Mouse (Mus musculus) kidney, postnatal 0 days (tissue): ENCODE measurements around the gene Pkp4. TPM values are rescaled to one million over a fixed set of nuclear protein-coding genes. Genes with fewer than 3 reads are reported as not detected.

Experiments used
- ATAC-seq: fragments of 200-750 bp; cut with Nextera tagmentation; replicated peaks from 2 replicates; pipeline ENCODE4 v1.8.0; 2017; ENCODE audit warnings: low read depth, moderate number of reproducible peaks, moderate TSS enrichment, moderate library complexity; ENCODE audit not compliant: low FRiP score
- DNase-seq: peaks from one replicate; pipeline ENCODE4 v3.0.0-alpha.2; 2016; ENCODE audit warnings: low spot score
- H3K27ac ChIP-seq: fragments of 300-500 bp; sonication (generic); 2 replicates; pipeline ENCODE4 v1.5.1; 2014; ENCODE audit warnings: mild to moderate bottlenecking
- H3K27me3 ChIP-seq: fragments of 300-500 bp; sonication (generic); 2 replicates; pipeline ENCODE4 v1.6.1; 2014; ENCODE audit warnings: low read length, mixed read lengths; ENCODE audit not compliant: insufficient read depth
- H3K36me3 ChIP-seq: fragments of 300-500 bp; sonication (generic); 2 replicates; pipeline ENCODE4 v1.6.1; 2014; ENCODE audit warnings: low read length, mixed read lengths; ENCODE audit not compliant: insufficient read depth
- H3K4me1 ChIP-seq: fragments of 300-500 bp; sonication (generic); replicated peaks from 2 replicates; pipeline ENCODE4 v1.6.1; 2014; ENCODE audit warnings: antibody characterized with exemption, low read length, mixed read lengths; ENCODE audit not compliant: insufficient read depth
- H3K4me2 ChIP-seq: fragments of 300-500 bp; sonication (generic); 2 replicates; pipeline ENCODE4 v1.6.1; 2014; ENCODE audit warnings: mild to moderate bottlenecking, low read length, moderate library complexity, mixed read lengths
- H3K4me3 ChIP-seq: fragments of 300-500 bp; sonication (generic); replicated peaks from 2 replicates; pipeline ENCODE4 v1.5.1; 2014; ENCODE audit warnings: low read depth, low read length
- H3K9ac ChIP-seq: fragments of 300-500 bp; sonication (generic); 2 replicates; pipeline ENCODE4 v1.6.1; 2014; ENCODE audit warnings: low read depth, low read length
- H3K9me3 ChIP-seq: fragments of 300-500 bp; sonication (generic); replicated peaks from 2 replicates; pipeline ENCODE4 v1.6.1; 2016; ENCODE audit warnings: low read length, inconsistent platforms, mixed read lengths
- CTCF ChIP-seq: IDR thresholded peaks from 2 replicates; pipeline ENCODE4 v1.5.1; 2016; ENCODE audit warnings: antibody characterized with exemption, low read depth, mild to moderate bottlenecking, moderate library complexity
- WGBS: fragments of 180-500 bp; shearing (Covaris S2); extraction: QIAGEN DNeasy Blood & Tissue Kit; methylation state at CpG from one replicate; pipeline ENCODE4 v1.1.7; 2014; 5-methylcytosine and 5-hydroxymethylcytosine counted together
- polyA plus RNA-seq: library from polyadenylated mRNA; unstranded; fragments of >200 nt; fragmentation: Nextera tagmentation; extraction: Ambion mirVana; gene quantifications from 2 replicates; pipeline ENCODE4 v1.2.1, GENCODE M21; 2015

Pkp4 gene
- polyA plus RNA-seq, 1 experiment from 2014 or later, result 20.2 TPM

DNA sequence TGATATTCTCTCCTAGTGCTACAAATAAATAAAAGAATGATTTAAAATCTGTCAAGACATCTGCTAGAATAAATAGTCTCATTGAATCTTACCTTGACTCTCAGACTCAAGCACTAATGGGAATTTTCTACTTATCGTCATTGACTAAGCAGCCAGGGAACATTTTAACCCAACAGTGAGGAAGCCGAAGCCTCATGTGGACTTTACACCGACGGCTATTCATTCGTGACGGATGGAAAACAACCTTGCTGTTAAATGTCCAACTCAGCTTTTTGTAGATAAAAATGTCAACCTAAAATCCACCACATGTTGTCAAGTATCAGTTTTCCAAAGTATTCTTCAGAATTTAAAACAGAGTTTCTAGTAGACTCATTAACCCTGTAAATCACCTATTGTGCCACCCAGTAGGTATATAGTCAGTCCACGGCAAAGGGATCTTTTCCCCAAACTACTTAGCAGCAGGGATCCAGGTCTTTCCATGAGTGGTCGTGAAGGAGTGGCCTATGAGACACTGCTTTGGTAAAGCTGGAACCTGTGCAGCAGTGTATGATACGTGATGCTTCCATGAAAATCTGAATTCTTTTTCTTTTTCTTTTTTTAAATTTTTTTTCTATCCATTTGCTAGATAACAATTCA is 9.0 kb downstream of the Pkp4 start:
- no peak overlapping the region for H3K4me3 ChIP-seq
- ATAC-seq (peak; percentile 78), DNase-seq (peak; percentile 73)
- H3K4me2 ChIP-seq, result no peak overlapping the region; the same call in 1 of the 2 replicates
- WGBS, result 31% methylated on average over 9 of the region's 9 CpGs
- no peak overlapping the region for H3K9ac ChIP-seq
- no peak for TF ChIP-seq CTCF
- H3K4me1 ChIP-seq, result peaks cover 15% of the 10 kb centered on the region; the same call in 1 of the 2 replicates
- H3K9me3 ChIP-seq, result no peaks in the 10 kb centered on the region
- peak overlapping the region; percentile 72 for H3K27ac ChIP-seq
- H3K27me3 ChIP-seq, result no peaks in the 10 kb centered on the region
- H3K36me3 ChIP-seq, result no peaks in the 10 kb centered on the region

DNA sequence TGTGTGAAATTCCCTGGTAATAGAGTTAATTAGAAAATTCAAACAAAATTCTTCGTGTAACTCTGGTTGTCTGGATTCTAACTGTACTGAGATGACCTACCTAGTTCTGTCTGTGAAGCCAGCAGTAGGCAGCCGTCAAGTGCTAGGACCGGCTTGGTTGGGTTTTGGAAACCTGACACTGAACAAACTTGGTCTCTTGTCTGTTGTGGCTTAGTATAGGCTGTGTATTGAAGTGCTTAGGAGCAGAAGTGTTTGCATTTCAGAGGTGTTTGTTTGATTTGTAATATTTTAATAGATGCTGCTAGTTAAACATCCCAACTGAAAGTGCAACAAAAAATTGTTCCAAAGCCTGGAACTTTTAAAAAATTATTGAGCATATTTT is 9.5 kb downstream of the Pkp4 start:
- H3K9ac ChIP-seq, result no peak overlapping the region
- ATAC-seq, result peak; percentile 56; the same call in 1 of the 2 replicates
- peaks cover 15% of the 10 kb centered on the region; the same call in 1 of the 2 replicates for H3K4me1 ChIP-seq
- H3K4me2 ChIP-seq, result no peak overlapping the region
- peak; percentile 37 for DNase-seq
- no peaks in the 10 kb centered on the region for H3K9me3 ChIP-seq
- WGBS, result 37% methylated on average over 3 of the region's 3 CpGs
- no peak overlapping the region for H3K4me3 ChIP-seq
- no peaks in the 10 kb centered on the region for H3K27me3 ChIP-seq
- TF ChIP-seq CTCF, result no peak
- H3K36me3 ChIP-seq, result no peaks in the 10 kb centered on the region
- peak overlapping the region; percentile 72; the same call in 1 of the 2 replicates for H3K27ac ChIP-seq

DNA sequence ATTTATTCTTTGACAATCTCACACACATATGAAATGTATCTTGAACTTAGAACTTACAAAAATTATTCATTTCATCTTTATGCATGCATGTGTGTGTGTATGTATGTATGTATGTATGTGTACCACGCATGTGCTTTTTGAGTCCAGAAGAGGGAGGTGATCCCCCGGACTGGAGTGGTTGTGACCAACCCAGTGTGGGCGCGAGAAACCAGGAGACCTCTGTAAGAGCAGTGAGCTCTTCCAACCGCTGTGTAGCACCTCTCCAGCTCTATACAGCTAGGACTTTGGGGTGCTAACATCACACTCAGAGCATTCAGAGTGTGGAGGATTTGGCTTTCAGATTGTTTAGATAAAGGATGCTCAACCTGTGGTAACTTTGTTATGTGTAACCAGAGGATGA is 9.9 kb downstream of the Pkp4 start:
- ATAC-seq (no peak), DNase-seq (no peak)
- no peak overlapping the region for H3K4me3 ChIP-seq
- WGBS, result 94% methylated on average over 5 of the region's 5 CpGs
- no peaks in the 10 kb centered on the region for H3K27me3 ChIP-seq
- H3K4me1 ChIP-seq, result peaks cover 15% of the 10 kb centered on the region; the same call in 1 of the 2 replicates
- no peaks in the 10 kb centered on the region for H3K36me3 ChIP-seq
- H3K9ac ChIP-seq, result no peak overlapping the region
- no peaks in the 10 kb centered on the region for H3K9me3 ChIP-seq
- no peak overlapping the region for H3K4me2 ChIP-seq
- no peak overlapping the region; the same call in 1 of the 2 replicates for H3K27ac ChIP-seq
- TF ChIP-seq CTCF, result no peak

DNA sequence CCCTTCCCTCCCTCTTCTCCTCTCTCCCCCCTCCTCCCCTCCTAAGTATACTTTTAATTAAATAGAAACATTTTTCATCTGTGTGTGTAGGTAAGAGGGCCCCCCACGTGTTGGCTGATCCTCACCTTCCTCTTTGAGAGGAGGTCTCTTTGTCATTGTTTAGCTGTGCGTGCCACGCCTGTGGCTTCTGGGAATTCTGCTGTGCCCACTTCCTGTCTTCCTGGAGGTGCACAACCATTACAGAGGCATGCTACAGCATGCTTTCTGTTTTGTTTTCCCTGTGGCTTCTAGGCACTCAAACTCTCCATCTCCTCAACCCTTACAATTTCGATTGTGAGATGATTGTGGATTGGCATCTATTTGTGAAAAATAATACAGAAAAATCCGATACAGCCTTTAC is 10.9 kb downstream of the Pkp4 start:
- no peak overlapping the region for H3K4me3 ChIP-seq
- no peak overlapping the region for H3K9ac ChIP-seq
- H3K4me2 ChIP-seq, result no peak overlapping the region; the same call in 1 of the 2 replicates
- ATAC-seq (no peak), DNase-seq (no peak)
- H3K4me1 ChIP-seq, result peaks cover 20% of the 10 kb centered on the region; the same call in 1 of the 2 replicates
- H3K36me3 ChIP-seq, result no peaks in the 10 kb centered on the region
- 58% methylated on average over 5 of the region's 5 CpGs for WGBS
- no peak for TF ChIP-seq CTCF
- H3K9me3 ChIP-seq, result no peaks in the 10 kb centered on the region
- H3K27me3 ChIP-seq, result no peaks in the 10 kb centered on the region
- 0 out of 2 replicates have a peak overlapping the region, but pooled peaks have one; percentile 25 for H3K27ac ChIP-seq

DNA sequence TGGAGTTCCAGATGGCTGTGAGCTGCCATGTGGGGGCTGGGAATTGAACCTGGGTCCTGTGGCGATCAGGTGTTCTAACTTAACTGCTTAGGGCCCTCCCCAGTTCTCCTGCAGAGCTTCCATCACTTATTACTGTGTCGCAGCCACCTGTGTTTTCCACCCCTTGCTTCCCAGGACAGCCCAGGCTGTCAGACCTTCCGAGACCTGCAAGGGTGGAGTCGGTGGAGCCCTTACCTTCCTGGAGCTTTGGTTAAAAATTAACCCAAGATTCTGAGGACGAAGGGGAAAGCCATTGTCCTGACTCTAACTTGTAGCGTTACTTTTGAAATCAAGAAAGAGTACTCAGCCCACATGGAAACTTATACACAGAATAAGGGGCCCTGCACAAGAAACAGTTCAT is 15.3 kb downstream of the Pkp4 start:
- H3K9ac ChIP-seq, result no peak overlapping the region
- 49% methylated on average over 6 of the region's 6 CpGs for WGBS
- no peak overlapping the region for H3K4me3 ChIP-seq
- H3K4me1 ChIP-seq, result peaks cover 30% of the 10 kb centered on the region
- H3K27me3 ChIP-seq, result no peaks in the 10 kb centered on the region
- H3K27ac ChIP-seq, result no peak overlapping the region
- H3K9me3 ChIP-seq, result no peaks in the 10 kb centered on the region
- TF ChIP-seq CTCF, result no peak
- peak; percentile 33 for DNase-seq
- no peak overlapping the region; the same call in 1 of the 2 replicates for H3K4me2 ChIP-seq
- ATAC-seq, result 0 out of 2 replicates have a peak, but pooled peaks have one; percentile 36
- H3K36me3 ChIP-seq, result no peaks in the 10 kb centered on the region

DNA sequence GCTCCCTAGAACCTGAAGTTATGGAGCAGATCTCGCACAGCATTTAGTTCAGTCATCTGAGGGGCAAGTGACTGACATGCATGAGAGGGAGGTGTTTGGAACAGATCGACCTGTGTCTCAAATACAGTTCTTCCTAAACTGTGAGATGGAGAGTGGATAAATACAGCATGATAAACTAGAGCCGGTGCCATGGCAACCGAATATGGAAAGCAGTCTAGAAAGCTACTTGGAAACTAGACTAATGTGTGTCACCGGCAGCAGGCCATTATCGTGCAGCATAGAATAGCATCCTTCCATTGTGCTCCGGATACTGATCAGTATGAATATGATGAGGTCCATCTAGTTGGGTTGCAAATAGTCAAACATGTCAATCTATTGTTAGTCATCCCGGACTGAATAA is 17.5 kb downstream of the Pkp4 start:
- Histone ChIP-seq H3K4me2 (no peak overlapping the region), H3K4me3 (no peak overlapping the region), H3K9ac (no peak overlapping the region), H3K4me1 (peaks cover 20% of the 10 kb centered on the region; the same call in 1 of the 2 replicates), H3K9me3 (no peaks in the 10 kb centered on the region), H3K27me3 (no peaks in the 10 kb centered on the region), H3K36me3 (no peaks in the 10 kb centered on the region), H3K27ac (no peak overlapping the region)
- DNase-seq (no peak), ATAC-seq (no peak)
- 88% methylated on average over 8 of the region's 8 CpGs for WGBS
- no peak for TF ChIP-seq CTCF
